Mouse (Mus musculus): Measurements from ENCODE around the gene AI837181. TPM values are rescaled to one million over a fixed set of nuclear protein-coding genes. Genes with fewer than 3 reads are reported as not detected.

The AI837181 gene
- total RNA-seq, 2 experiments from 2014 or later: 74.7 to 75.3 TPM

DNA sequence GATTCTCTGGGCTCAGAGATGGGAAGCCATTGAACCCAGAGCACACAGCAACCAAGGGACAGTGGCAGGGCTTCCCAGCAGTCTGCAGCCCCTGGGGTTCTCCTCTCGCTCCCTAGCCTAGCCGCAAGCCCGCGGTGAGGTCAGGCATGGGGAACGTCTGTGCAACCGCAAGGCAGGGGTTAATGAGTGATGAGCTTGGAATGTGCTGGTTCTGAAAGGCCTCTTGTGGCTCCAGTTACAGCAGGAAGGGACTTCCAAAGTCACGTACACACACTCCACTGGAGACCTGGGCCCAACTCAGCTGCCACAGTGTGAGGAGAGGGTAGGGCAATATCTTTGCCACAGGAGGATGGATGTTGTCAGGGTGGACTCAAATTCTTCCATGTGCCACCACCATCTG lies 20.0 kb downstream of the AI837181 start:
- DNase-seq (ENCODE audit: low spot score in 2 of 2): no peak

DNA sequence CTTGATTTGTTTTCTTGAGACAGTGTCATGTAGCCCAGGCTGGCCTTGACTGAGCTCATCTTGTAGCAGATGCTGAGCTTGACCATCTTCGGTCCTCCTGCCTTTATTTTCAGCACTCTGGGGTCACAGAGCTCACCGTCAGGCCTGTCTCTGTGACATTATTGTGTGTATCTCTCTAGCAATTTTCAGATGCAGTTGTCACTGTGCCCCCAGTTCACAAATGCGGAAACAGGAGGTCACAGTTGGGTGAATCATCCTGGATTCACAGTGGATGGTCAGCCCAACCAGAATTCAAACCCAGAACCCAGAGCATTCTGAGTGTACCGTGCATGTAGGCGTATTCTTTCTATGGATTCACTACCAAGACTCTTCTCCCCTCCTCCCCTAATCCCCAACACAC lies 20.8 kb downstream of the AI837181 start:
- DNase-seq (ENCODE audit: low spot score in 2 of 2): no peak

DNA sequence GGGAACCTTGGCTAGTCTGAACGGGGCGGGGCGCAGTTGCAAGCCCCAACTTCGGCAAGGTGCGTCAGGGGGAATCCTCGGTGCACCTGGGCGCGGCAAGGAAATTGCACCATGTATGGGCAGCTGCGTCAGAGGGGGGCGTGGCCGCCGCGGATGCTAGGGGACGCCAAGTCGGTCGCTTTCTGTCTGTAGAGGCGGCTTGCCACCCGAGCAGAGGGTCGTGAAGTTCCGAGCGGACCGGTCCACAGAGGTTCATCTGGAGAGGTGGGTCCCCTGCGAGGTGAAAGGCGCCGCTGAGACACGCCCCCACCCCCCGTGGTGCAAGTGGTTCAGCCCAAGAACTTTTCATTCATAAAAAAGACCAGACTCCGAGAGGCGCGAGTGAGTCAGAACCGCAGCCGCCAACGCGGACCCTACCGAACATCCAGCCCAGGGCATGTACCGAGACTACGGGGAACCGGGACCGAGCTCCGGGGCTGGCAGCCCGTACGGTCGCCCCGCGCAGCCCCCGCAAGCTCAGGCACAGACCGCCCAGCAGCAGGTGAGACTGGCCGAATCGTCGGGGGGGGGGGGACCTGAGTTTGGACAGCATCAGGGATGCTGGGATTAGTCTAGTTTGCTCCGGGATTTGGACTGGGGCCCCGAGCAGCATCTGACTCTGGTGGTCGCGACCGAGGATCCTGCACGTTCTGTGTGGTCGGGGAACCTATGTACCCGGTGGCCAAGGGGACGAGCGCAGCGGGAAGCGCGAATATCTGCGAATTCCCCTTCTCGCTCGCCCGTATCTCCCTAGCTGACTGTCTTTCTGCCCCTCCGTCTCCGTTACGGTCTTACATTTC lies 22.8 kb downstream of the AI837181 start, which contains the start of gene Fosl1:
Gene Fosl1 (plus strand): TSS at position 33 of the 839 bp plus-strand sequence.
- peak in 1 of 2 experiments; percentile 67 for DNase-seq (ENCODE audit: low spot score in 2 of 2)

DNA sequence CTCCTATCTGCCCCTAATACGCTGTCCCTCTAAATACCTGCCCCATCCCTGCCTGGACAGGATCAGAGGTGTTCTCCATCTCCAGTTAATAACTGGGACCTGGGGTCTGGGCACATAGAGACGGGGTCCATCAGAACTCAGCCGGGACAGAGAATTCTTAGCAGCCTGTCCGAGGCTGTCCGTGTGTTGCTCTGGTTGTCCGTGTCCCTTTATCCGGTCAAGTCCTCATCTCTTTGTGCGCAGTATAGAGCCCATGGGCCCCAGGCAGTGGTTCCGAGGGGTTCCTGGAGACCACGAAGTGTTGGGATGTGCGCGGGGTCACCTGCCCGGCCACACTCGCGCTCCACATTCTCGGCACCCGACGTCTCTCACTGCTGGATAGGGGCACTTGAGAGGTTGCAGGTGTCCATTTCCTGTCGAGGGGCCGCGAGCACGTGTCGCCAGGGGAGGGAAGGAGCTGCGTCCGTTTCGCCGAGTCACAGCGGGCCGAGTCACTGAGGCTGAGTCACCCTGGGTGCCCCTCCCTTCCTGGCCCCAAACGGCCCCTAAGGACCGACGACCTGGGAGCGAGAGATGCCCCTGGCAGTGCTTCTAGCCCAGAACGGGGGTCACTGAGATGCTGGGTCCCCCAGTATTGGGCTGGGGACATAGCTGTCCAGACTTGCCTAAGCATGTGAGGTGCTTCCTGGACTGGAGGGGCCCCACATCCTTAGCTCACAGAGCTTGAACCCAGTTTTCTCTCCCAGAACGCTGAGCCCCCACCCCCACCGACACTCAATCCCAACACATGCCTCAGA lies 23.6 kb downstream of the AI837181 start:
- DNase-seq (ENCODE audit: low spot score in 2 of 2): no peak

DNA sequence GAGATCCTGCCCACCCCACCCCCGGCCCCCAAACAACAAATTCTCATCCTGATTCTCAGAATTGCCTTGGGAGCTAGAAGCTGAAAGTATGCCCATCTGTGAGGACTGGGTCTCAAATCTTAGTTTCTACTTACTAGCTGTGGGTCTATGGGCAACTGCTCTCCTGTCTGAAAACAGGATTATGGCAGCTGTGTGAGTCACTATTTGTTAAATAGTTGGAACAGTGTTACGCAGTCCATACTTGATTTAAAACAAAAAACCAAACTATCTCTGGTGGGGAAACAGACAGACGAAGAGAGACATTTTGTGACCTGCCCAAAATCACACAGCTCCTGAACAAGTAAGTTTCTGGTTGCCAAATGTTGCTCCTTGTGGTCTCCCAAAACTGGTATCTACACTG lies 24.7 kb downstream of the AI837181 start:
- no peak for DNase-seq (ENCODE audit: low spot score in 2 of 2)

DNA sequence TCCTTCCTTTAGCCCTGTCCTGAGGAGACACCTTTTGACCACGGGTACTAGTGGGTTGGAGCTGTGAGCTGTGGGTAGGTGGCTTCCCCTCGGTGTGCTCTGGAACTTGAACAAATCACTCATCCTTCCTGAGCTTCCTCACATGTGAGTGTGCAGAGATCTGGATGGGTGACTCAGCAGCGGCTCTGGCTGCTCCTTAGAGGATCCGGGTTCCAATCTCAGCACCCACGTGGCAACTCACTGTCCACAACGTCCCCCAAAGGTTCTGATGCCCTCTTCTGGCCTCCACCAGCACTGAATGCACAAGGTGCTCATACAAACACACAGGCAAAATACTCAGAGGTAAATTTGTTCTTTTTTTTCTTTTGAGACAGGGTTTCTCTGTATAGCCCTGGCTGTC lies 26.8 kb downstream of the AI837181 start:
- no peak for DNase-seq (ENCODE audit: low spot score in 2 of 2)

DNA sequence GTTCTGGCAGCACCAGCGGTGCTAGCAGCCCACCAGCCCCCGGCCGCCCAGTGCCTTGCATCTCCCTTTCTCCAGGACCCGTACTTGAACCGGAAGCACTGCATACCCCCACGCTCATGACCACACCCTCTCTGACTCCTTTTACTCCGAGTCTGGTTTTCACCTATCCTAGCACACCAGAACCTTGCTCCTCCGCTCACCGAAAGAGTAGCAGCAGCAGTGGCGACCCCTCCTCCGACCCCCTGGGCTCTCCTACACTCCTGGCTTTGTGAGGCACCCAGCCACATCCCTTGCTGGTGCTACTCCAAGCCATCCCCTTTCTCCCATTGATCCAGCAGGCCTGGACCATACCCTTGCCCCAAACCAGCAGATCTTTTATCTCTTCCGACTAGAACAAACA lies 30.1 kb downstream of the AI837181 start:
- no peak for DNase-seq (ENCODE audit: low spot score in 2 of 2)

DNA sequence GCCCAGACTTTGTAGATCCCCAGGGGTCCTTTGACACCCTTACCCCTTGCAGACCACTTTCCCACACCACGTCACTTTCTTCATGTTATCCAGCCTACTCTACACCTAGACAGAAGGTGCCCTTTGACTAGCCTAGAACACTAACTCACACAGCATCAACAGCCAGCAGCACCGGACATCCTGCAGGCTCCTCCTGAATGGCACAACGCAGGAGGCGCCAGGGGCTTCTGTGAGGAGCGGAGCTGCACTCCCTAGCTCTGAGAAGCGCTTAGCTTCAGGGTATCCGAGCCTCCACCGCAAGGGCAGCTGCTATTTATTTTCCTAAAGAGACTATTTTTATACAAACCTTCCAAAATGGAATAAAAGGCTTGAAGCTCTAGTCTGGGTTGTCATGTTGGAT lies 30.6 kb downstream of the AI837181 start:
- DNase-seq (ENCODE audit: low spot score in 2 of 2): no peak

DNA sequence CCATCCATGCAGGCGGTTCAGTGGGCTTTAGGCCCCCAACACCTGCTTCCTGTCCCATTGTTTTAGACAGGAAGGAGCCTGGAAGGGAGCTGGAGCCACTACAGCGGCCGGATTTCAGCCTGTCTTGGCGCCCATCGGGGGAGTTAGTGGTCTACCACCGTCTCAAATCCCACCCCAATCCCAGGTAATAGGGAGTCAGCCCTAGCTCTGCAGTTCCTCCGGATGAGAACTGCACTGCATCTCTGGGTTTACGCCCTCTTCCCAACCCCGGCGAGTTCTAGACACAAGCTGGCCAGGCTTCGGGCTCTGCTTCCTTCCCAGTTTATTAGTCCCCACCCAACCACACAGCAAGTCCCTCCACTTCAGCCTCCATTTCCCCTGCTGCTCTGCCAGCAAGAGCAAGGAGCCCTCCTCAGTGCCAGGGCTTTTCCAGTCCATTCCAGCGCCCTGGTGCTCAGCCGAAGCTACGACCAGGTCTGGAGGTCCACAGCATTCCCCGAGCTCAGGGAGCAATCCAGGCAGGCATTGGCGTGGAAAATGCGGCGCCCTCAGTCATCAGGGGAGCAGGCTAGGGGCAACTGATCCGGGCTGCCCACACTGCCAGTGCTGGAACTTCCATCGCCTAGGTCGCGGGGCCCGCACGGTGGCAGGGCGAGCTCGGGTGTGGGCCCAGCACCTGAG lies 31.4 kb downstream of the AI837181 start:
- no peak for DNase-seq (ENCODE audit: low spot score in 2 of 2)

DNA sequence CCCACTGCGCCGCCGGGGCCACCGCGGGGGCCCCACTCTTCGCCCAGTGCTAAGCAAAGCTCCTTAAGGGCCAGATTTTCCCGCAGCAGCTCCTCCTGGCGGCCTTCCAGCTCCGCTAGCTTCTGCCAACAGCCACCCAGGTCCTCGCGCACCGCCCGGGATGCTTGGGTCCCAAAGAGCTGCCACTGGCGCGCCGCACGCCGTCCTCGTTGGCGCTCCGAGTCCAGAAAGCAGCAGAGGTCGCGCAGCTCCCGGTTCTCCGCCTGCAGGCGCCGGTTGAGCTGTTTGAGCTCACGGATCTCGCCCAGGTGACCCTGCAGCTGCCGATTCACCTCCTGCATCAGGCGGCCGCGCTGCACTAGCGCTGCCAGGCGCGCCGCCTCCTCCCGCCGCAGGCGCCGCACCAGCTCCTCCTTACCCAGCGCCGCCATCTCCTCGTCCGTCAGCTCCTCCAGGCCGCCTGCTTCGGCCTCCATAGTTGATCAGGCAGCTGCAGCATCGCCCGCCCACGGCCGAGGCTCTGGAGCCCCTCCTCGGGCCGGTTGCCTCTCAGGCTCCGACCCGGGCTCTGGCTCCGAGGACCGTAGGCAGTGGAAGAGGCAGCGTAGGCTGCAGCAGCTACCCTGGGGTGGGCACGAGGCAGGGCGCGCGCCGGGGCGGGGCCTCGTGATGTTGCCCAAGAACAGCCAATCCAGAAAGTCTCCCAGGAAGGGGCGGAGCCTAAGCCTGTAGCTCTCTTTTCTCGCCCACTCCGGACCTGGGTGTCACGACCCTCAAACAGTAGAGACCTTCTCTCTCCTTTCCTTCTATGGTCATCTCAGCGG lies 32.2 kb downstream of the AI837181 start:
- DNase-seq (ENCODE audit: low spot score in 2 of 2): peak; percentile 96 to 98

DNA sequence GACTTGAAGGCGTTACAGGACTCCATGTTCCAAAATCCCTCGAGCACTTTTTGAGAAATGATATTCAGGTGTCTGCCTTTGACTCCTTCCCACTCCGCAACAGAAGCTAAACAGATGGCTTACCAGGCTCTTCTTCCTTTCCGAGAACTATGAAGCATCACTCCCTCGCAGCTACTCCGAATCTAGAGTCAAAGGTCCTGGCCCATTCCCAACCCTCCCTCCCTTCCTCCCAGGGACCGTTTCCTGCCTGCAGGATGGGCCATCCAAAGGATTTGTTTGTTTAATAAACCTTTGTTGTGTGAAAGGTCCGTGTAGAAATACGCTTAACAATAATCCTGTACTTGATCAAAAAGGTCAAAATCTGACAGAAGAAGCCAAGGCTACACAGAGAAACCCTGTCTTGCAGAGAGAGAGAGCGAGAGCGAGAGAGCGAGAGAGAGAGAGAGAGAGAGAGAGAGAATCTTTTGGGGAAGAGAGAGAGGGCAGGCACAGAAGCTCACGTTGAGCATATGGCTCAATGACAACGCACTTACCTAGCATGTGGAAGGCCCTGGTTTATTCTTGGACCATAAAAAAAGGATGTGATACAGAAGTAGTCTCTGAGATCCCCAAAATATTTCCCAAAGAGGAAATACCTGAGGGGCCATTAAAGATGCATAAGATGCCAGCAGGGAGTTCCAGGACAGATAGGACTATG lies 33.0 kb downstream of the AI837181 start, which contains the start of gene Ccdc85b:
Gene Ccdc85b (minus strand): TSS at position 149 of the 697 bp plus-strand sequence.
- DNase-seq (ENCODE audit: low spot score in 2 of 2): no peak

DNA sequence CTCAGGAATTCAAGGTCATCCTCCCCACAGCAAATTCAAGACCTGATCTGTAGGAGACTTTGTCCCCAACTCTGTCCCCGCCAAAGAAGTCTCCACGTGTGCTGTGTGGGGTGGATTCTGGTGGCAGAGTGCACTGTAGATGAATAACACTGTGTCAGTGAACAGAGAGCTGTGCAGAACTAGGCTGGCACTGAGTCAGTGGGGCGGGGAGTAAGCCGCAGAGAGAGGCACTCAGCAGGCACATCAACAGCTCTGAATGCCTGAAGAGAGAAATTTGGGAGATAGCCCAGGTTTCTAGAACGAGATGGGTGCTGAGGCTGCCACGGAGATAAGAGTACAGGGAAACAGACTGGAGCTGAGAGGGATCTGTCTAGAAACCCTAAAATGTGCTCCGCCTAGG lies 34.1 kb downstream of the AI837181 start:
- peak; percentile 59 to 75 for DNase-seq (ENCODE audit: low spot score in 2 of 2)

DNA sequence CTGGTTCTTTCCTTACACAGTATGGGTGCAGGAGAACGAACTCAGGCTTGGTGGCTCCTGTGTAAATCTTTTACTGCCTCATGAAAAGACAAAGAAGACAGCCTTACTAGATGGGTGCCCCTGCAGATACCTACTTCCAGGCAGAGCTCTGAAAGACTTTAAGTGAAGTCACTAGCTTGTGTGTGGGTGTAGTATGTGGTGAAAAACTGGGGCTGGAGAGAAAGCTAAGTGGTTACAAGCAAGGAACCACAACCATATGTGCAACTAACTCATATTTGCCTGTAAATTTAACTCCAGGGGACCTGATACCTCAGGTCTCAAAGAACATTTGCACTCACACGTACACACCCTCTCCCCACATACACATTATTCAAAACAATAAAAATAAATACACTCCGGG lies 35.0 kb downstream of the AI837181 start:
- DNase-seq (ENCODE audit: low spot score in 2 of 2): no peak

DNA sequence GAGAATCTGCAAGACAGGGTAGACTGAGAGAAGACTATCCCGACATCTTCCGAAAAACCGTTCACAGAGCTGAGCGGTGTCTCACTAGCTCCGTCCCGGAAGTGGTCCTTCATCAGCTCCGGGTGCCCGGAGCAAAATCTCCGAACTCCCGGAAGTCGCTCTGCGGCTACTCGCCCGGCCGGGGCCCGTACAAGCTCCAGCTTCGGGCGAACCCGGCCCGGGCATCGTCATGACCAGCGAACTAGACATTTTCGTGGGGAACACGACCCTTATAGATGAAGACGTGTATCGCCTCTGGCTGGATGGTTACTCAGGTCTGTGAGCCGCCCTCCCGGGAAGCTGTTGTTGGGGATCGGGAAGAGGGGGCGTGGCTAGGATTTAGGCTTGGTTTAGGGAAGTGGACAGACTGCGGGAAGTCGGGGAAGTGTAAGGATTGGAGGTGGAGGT lies 35.5 kb downstream of the AI837181 start, which contains the start of gene Fibp:
Gene Fibp (plus strand): TSS at position 151 of the 447 bp plus-strand sequence.
- peak; percentile 81 to 91 for DNase-seq (ENCODE audit: low spot score in 2 of 2)

DNA sequence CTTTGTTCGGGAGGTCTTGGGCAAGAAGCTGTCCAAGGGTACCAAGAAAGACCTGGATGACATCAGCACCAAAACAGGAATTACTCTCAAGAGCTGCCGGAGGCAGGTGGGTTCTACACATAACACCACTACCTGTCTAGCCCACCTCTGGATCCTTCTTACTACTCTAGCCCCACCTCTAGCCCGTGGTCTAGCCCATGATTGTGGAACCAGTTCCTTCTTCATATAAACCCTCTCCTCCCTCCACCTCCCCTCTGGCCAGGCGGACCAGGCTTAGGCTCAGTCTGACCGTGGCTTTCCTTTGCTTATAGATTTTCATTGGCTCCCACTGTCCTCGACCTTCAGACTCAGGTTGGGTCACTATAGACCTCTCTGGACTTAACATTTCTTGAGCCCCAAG lies 36.5 kb downstream of the AI837181 start:
- DNase-seq (ENCODE audit: low spot score in 2 of 2): no peak

DNA sequence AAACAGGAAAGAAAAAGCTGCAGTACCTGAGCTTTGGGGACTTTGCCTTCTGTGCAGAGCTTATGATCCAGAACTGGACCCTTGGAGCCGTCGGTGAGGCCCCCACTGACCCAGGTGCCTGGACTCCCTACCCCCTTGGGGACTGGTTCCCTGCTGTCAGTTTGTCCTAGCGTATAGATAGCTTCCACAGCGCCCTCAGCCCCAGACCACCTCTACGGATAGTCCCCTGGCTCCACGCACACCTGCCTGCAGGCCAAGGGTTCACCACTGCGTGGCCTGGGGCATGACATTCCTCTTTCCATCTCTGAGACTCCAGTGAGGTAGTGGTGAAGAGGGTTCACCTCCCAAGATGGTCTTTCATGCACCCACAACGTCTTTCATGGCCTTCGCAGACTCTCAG lies 38.3 kb downstream of the AI837181 start:
- DNase-seq (ENCODE audit: low spot score in 2 of 2): no peak

DNA sequence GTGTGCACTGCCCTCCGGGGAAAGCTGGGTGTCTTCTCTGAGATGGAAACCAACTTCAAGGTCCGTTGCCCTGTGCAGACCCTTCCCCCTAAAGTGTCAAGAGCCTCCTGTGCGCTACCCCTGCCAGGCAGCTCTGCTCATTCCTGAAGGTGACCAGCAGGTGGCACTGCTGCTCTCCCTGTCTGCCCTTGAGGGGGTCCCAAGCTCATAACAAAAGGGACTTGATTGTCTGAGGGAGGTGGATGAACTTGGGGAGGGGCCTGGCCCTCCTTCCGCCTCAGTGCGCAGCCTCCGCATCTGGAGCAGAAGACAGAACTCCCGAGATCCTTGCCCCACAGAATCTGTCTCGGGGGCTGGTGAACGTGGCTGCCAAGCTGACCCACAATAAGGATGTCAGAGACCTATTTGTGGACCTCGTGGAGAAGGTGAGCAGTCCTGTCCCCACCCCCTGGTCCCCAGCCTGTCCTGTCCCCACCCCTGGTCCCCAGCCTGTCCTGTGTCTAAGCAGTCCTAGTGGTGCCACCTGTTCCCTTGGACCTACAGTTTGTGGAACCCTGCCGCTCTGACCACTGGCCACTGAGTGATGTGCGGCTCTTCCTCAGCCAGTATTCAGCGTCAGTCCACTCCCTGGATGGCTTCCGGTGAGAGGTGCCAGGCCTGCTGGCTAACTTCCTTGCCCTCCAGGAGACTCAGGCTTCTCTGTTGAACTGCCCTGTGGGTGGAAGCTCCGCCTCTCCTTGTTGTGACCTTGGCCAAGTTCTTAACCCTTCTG lies 39.0 kb downstream of the AI837181 start:
- DNase-seq (ENCODE audit: low spot score in 2 of 2): peak in 1 of 2 experiments; percentile 54

DNA sequence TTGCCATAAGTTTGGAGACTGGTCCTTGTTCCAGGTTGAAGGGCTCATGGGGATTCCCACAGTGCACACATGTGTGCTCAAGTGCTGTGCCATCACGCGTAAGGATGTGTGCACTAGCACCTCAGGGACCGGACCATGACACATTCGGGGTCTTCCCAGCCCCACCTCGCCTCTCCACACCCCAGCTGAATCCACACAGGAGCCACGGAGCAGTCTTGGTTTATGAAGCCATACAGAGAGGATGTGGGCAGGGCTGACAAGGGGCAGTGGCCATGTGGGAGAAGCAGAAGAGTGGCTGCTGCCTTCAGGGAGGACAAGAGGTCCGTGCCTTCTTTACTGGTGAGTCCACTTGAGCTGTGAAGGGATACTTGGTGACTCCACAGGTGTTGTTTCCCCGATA lies 40.1 kb downstream of the AI837181 start:
- DNase-seq (ENCODE audit: low spot score in 2 of 2): no peak

DNA sequence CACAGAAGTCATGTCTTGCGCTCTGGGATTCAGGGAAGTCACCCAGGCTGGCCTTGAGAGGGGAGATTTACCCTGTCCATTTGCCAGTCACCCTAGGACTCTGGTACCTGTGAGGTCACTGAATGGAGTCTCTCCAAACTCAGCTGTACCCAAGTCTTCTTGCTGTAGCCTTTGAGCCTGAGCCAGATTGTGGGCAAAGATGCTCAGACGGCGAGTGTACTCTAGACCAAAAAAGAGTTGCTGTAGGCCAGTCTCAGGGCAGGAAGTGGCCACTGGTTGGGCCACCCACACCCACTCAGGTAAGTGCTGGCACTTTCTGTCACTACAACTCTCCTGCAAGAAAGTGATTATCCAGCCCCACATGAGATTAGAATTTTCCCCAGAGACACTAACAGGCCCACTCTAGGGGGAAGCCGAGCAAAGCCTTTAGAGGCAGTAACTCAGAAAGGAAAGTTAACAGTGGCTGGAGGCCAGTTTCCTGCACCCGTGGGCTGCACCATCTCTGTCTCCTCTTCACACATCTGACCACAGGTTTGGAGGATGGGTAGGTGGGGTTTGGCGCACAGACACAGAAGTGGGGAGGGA lies 42.1 kb downstream of the AI837181 start:
- no peak for DNase-seq (ENCODE audit: low spot score in 2 of 2)
